Comparison of ENCODE assay signal across 11 mouse cellular contexts in the genomic region with DNA sequence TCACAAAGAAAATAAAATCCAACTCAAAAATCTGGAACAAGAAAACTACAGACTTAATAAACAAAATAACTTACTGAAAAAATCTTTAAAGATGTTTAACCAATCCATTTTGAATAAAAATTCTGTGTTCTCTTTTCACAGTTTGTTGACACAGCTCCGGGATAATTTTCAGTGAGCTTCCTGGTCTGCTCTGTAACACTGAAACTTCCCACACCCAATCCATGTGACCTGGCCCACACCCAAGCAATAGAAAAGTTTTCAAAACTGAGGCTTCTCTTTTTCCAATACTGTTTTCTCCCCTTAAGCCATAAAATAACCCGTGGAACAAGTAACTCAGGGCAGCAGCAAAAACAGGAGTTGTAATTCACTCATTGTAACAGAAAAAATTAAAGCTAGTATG. TPM values are rescaled to one million over a fixed set of nuclear protein-coding genes. Genes with fewer than 3 reads are reported as not detected.
DNase-seq lines count a peak whose midpoint lies in the region; ATAC-seq and TF ChIP-seq lines count a peak whose summit lies in the region.
"Had no signal": no experiment of that assay in that cellular context is flagged by ENCODE, and none has a peak within 500 bp of the region (broad histone marks: within the 10 kb centered on the region; RNA-seq: fewer than 3 reads in every experiment).

No protein-coding gene starts in this region.

- no peaks in the 10 kb centered on the region for H3K36me3 ChIP-seq in liver, postnatal 0 days (replicated peaks; ENCODE audit: insufficient read depth, low read length)
- H3K36me3 ChIP-seq in heart, embryonic 14.5 days (ENCODE audit: control insufficient read depth, insufficient read depth, low read length): 0 out of 2 replicates have a peak, but pooled peaks cover 2% of the 10 kb centered on the region
- no peaks in the 10 kb centered on the region for H3K36me3 ChIP-seq in stomach, embryonic 16.5 days (ENCODE audit: control insufficient read depth, insufficient read depth, low read length)
- H3K36me3 ChIP-seq in forebrain, embryonic 12.5 days (replicated peaks): 0 out of 2 replicates have a peak, but pooled peaks cover 1% of the 10 kb centered on the region

- no peak for TF ChIP-seq CTCF in liver, postnatal 0 days (IDR thresholded peaks at IDR 0.05; ENCODE audit: low read depth)

- H3K9ac ChIP-seq in liver, postnatal 0 days (replicated peaks): no peak overlapping the region
- no peak overlapping the region for H3K9ac ChIP-seq in heart, embryonic 14.5 days (ENCODE audit: low read length)
- no peak overlapping the region for H3K9ac ChIP-seq in stomach, embryonic 16.5 days (ENCODE audit: low read length)
- no peak overlapping the region for H3K9ac ChIP-seq in forebrain, embryonic 12.5 days
- H3K9ac ChIP-seq: limb, embryonic 15.5 days had no signal

- WGBS in liver, postnatal 0 days (ENCODE audit: insufficient replicate concordance): 37% methylated on average over 2 of the region's 2 CpGs
- 50% methylated on average over 2 of the region's 2 CpGs for WGBS in heart, embryonic 14.5 days
- 2% methylated on average over 2 of the region's 2 CpGs for WGBS in large intestine, adult 2 months
- WGBS in stomach, embryonic 16.5 days: 24% methylated on average over 2 of the region's 2 CpGs
- WGBS in forebrain, embryonic 12.5 days: 81% methylated on average over 2 of the region's 2 CpGs

- TF ChIP-seq EP300 in liver, postnatal 0 days (IDR thresholded peaks at IDR 0.05; ENCODE audit: low read depth): no peak

- no peak overlapping the region for H3K27ac ChIP-seq in liver, postnatal 0 days (ENCODE audit: low read depth)
- peak overlapping the region in 1 of 2 experiments; percentile 47; a peak in 1 of 4 replicates for H3K27ac ChIP-seq in heart, embryonic 14.5 days (replicated peaks in 1 of 2; ENCODE audit: control insufficient read depth in 1 of 2, insufficient read depth in 1 of 2, low read depth in 2 of 2, low read length in 2 of 2)
- no peak overlapping the region for H3K27ac ChIP-seq in stomach, embryonic 16.5 days (ENCODE audit: low read length)
- H3K27ac ChIP-seq in forebrain, embryonic 12.5 days: no peak overlapping the region
- H3K27ac ChIP-seq: limb, embryonic 15.5 days had no signal

- no peaks in the 10 kb centered on the region for H3K9me3 ChIP-seq in liver, postnatal 0 days (ENCODE audit: low read length)
- H3K9me3 ChIP-seq in heart, embryonic 14.5 days (ENCODE audit: control insufficient read depth, low read length): no peaks in the 10 kb centered on the region
- no peaks in the 10 kb centered on the region for H3K9me3 ChIP-seq in stomach, embryonic 16.5 days (replicated peaks; ENCODE audit: control insufficient read depth, low read length)
- no peaks in the 10 kb centered on the region for H3K9me3 ChIP-seq in forebrain, embryonic 12.5 days
- H3K9me3 ChIP-seq: G1E; limb, embryonic 15.5 days had no signal

- peak; percentile 34 for DNase-seq in liver, postnatal 0 days
- no peak for DNase-seq in liver
- peak; percentile 90 for DNase-seq in large intestine, adult 2 months (ENCODE audit: low read depth, low spot score)
- no peak for DNase-seq in embryo, embryonic 10.5 days (ENCODE audit: low spot score)
- DNase-seq: thymus, adult 18-20 months had no signal

- 0 out of 2 replicates have a peak overlapping the region, but pooled peaks have one; percentile 4 for H3K4me3 ChIP-seq in liver, postnatal 0 days (ENCODE audit: low read depth, low read length)
- peak overlapping the region in 1 of 2 experiments; percentile 25; a peak in 1 of 4 replicates for H3K4me3 ChIP-seq in heart, embryonic 14.5 days (ENCODE audit: control insufficient read depth in 1 of 2, insufficient read depth in 1 of 2, low read depth in 1 of 2, low read length in 2 of 2)
- H3K4me3 ChIP-seq in stomach, embryonic 16.5 days (replicated peaks; ENCODE audit: low read length): no peak overlapping the region
- no peak overlapping the region for H3K4me3 ChIP-seq in forebrain, embryonic 12.5 days (replicated peaks)
- H3K4me3 ChIP-seq: limb, embryonic 15.5 days had no signal

- H3K4me2 ChIP-seq in liver, postnatal 0 days (ENCODE audit: low read depth, low read length): no peak overlapping the region; the same call in 1 of the 2 replicates
- H3K4me2 ChIP-seq in heart, embryonic 14.5 days (ENCODE audit: low read length): peak overlapping the region; percentile 42
- H3K4me2 ChIP-seq in stomach, embryonic 16.5 days (ENCODE audit: low read depth, low read length): no peak overlapping the region
- H3K4me2 ChIP-seq in forebrain, embryonic 12.5 days: no peak overlapping the region
- H3K4me2 ChIP-seq: limb, embryonic 15.5 days had no signal

- no peaks in the 10 kb centered on the region for H3K4me1 ChIP-seq in liver, postnatal 0 days (ENCODE audit: insufficient read depth)
- H3K4me1 ChIP-seq in heart, embryonic 14.5 days (ENCODE audit: control insufficient read depth in 2 of 2, insufficient read depth in 2 of 2, low read length in 2 of 2): no peaks in the 10 kb centered on the region
- H3K4me1 ChIP-seq in stomach, embryonic 16.5 days (ENCODE audit: control insufficient read depth, insufficient read depth, low read length): no peaks in the 10 kb centered on the region
- peaks cover 4% of the 10 kb centered on the region; the same call in 1 of the 2 replicates for H3K4me1 ChIP-seq in forebrain, embryonic 12.5 days
- H3K4me1 ChIP-seq: limb, embryonic 15.5 days had no signal

- no peaks in the 10 kb centered on the region for H3K27me3 ChIP-seq in liver, postnatal 0 days (ENCODE audit: insufficient read depth, low read length)
- H3K27me3 ChIP-seq in heart, embryonic 14.5 days (ENCODE audit: control insufficient read depth, insufficient read depth, low read length): no peaks in the 10 kb centered on the region
- H3K27me3 ChIP-seq in stomach, embryonic 16.5 days (ENCODE audit: control insufficient read depth, insufficient read depth, low read length): no peaks in the 10 kb centered on the region
- H3K27me3 ChIP-seq in forebrain, embryonic 12.5 days: no peaks in the 10 kb centered on the region
- H3K27me3 ChIP-seq: limb, embryonic 15.5 days had no signal

- ATAC-seq in liver, postnatal 0 days: no peak
- ATAC-seq in heart, embryonic 14.5 days (ENCODE audit: insufficient number of reproducible peaks, insufficient read depth, low FRiP score, low read depth): no peak
- peak; percentile 80; the same call in 1 of the 2 replicates for ATAC-seq in stomach, embryonic 16.5 days (ENCODE audit: insufficient read depth, low FRiP score)
- no peak for ATAC-seq in forebrain, embryonic 12.5 days (ENCODE audit: low FRiP score)
- no peak for ATAC-seq in inflammation-experienced regulatory T-cells, adult 6 months

RNA-seq across cellular contexts. Expression of gene Il20rb, which starts 20.1 kb away (rescaled TPM):
- 0.48 and 0.88 TPM in 2 replicates for polyA plus RNA-seq in liver, postnatal 0 days (2015; fragmentation: Nextera tagmentation; extraction: Ambion mirVana)
- 0.69 and 0.94 TPM in 2 replicates for polyA plus RNA-seq in heart, embryonic 14.5 days (2014; fragmentation: Nextera tagmentation; extraction: Ambion mirVana)
- polyA plus RNA-seq in large intestine, adult 2 months (2012; rRNA removed): 1.3 and 2.0 TPM in 2 replicates
- 1.1 and 1.7 TPM in 2 replicates for polyA plus RNA-seq in stomach, embryonic 16.5 days (2015; fragmentation: Nextera tagmentation; extraction: Ambion mirVana)
- 1.3 and 1.6 TPM in 2 replicates for polyA plus RNA-seq in forebrain, embryonic 12.5 days (2016; fragmentation: Nextera tagmentation; extraction: Ambion mirVana)
- 1 to 10 TPM; 1.3 to 2.6 (median 1.8) TPM for polyA plus RNA-seq in inflammation-experienced regulatory T-cells, adult 6 months (2017; shearing (Covaris generic))

RNA-seq across cellular contexts. Expression of gene Nck1, which starts 39.3 kb away (rescaled TPM):
- 26.3 and 31.8 TPM in 2 replicates for polyA plus RNA-seq in liver, postnatal 0 days (2015; fragmentation: Nextera tagmentation; extraction: Ambion mirVana)
- 56.2 and 61.7 TPM in 2 replicates for polyA plus RNA-seq in heart, embryonic 14.5 days (2014; fragmentation: Nextera tagmentation; extraction: Ambion mirVana)
- 3.6 and 4.2 TPM in 2 replicates for polyA plus RNA-seq in large intestine, adult 2 months (2012; rRNA removed)
- 66.6 and 71.3 TPM in 2 replicates for polyA plus RNA-seq in stomach, embryonic 16.5 days (2015; fragmentation: Nextera tagmentation; extraction: Ambion mirVana)
- 63.6 and 68.6 TPM in 2 replicates for polyA plus RNA-seq in forebrain, embryonic 12.5 days (2016; fragmentation: Nextera tagmentation; extraction: Ambion mirVana)
- polyA plus RNA-seq in inflammation-experienced regulatory T-cells, adult 6 months (2017; shearing (Covaris generic)): 10 to 100 TPM; 72.0 to 99.7 (median 81.6) TPM

Comparison
In these comparisons a context has a peak if more than half of its experiments do, and no peak if none do; other contexts are left out.
1. DNase-seq: peak in liver, postnatal 0 days (single experiment) and large intestine, adult 2 months (single experiment); none in liver (single experiment) and embryo, embryonic 10.5 days (single experiment).